Mouse (Mus musculus): Measurements from ENCODE around the gene Art4. TPM values are rescaled to one million over a fixed set of nuclear protein-coding genes. Genes with fewer than 3 reads are reported as not detected.

Art4 gene
- polyA plus RNA-seq (2014; fragmentation: Nextera tagmentation; extraction: Ambion mirVana) = 1.2 and 1.3 TPM in 2 replicates

DNA sequence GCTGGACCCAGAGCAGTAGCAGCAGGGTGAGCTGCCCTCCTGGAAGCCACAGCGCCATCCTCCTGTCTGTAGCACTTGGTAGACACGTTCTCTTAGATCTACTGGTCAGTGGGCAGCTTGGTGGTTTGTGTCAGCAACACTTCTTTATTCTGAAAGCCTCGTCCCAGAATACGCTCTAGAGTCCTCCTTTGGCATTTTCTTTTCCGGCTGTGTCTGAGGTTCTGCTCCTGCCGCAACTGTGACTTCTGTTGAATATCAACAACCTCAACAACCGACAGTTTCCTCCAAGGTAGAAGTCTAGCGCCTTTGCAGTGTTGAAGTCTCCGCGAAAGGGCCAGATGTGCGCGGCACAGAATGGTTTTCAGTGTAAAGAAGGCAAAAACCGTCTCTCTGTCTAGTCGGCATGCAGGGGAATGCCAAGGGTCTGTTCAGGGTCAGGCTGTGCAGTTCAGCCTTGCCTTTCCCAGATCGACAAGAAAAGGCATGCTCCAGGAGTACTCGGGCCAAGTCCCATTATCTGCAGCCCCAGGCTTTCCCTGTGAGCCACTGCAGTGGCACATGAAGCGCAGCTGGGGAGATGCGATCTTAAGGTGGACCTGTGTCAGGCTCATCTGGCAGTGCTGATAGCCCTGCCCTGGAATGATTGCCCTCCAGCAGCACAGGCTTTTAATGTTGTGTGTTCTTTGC is at the start of gene Art4:
TSS of gene Art4 (minus strand) at position 548 of the 687 bp plus-strand sequence.
- H3K9ac ChIP-seq (replicated peaks; ENCODE audit: low read length) = no peak within 1 kb of the TSS
- H3K4me2 ChIP-seq (ENCODE audit: low read depth, low read length) = no peak within 1 kb of the TSS
- no peak within 1 kb of the TSS for H3K4me3 ChIP-seq (ENCODE audit: low read depth, low read length)
- H3K27me3 ChIP-seq (ENCODE audit: control insufficient read depth, insufficient read depth, low read length) = no peaks in the 10 kb centered on the region
- no peaks in the 10 kb centered on the region for H3K36me3 ChIP-seq (replicated peaks; ENCODE audit: control insufficient read depth, insufficient read depth, low read depth, low read length)
- peak within 1 kb of the TSS; percentile 44; the same call in 1 of the 2 replicates for H3K27ac ChIP-seq (replicated peaks; ENCODE audit: low read depth, low read length)
- ATAC-seq (replicated peaks; ENCODE audit: insufficient number of reproducible peaks, low FRiP score, low TSS enrichment, low read depth) (0 out of 2 replicates have a peak, but pooled peaks have one; percentile 46), DNase-seq (ENCODE audit: low spot score) (peak; percentile 37)
- H3K9me3 ChIP-seq (replicated peaks; ENCODE audit: control insufficient read depth, low read length) = no peaks in the 10 kb centered on the region
- WGBS = 61% methylated on average over 18 of the region's 18 CpGs
- H3K4me1 ChIP-seq (ENCODE audit: control insufficient read depth, insufficient read depth, low read length) = peaks cover 2% of the 10 kb centered on the region; the same call in 1 of the 2 replicates

DNA sequence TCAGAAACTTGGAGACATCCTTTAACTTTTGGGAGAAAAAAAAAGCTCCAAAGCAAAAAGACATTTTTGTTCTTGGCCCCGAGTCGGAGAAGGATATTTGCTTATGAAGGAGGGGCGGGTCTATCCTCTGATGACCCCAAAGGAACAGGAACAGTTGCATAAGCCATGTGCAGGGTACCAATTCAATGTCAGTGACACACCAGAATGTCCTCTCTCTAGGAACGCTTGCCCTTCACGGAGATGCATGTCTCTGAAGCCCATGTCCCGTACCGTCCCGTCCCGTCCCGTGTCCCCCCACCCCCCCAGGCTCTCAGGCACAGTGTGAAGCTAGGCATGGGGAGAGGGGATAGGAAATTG is 49.4 kb upstream of the Art4 start:
- Histone ChIP-seq H3K27me3 (ENCODE audit: control insufficient read depth, insufficient read depth, low read length) (no peaks in the 10 kb centered on the region), H3K4me3 (ENCODE audit: low read depth, low read length) (no peak overlapping the region), H3K9ac (replicated peaks; ENCODE audit: low read length) (no peak overlapping the region), H3K27ac (replicated peaks; ENCODE audit: low read depth, low read length) (no peak overlapping the region), H3K4me2 (ENCODE audit: low read depth, low read length) (no peak overlapping the region), H3K4me1 (ENCODE audit: control insufficient read depth, insufficient read depth, low read length) (no peaks in the 10 kb centered on the region), H3K9me3 (replicated peaks; ENCODE audit: control insufficient read depth, low read length) (no peaks in the 10 kb centered on the region), H3K36me3 (replicated peaks; ENCODE audit: control insufficient read depth, insufficient read depth, low read depth, low read length) (no peaks in the 10 kb centered on the region)
- no peak for DNase-seq (ENCODE audit: low spot score)
- WGBS = 58% methylated on average over 10 of the region's 10 CpGs
- ATAC-seq (replicated peaks; ENCODE audit: insufficient number of reproducible peaks, low FRiP score, low TSS enrichment, low read depth) = no peak

DNA sequence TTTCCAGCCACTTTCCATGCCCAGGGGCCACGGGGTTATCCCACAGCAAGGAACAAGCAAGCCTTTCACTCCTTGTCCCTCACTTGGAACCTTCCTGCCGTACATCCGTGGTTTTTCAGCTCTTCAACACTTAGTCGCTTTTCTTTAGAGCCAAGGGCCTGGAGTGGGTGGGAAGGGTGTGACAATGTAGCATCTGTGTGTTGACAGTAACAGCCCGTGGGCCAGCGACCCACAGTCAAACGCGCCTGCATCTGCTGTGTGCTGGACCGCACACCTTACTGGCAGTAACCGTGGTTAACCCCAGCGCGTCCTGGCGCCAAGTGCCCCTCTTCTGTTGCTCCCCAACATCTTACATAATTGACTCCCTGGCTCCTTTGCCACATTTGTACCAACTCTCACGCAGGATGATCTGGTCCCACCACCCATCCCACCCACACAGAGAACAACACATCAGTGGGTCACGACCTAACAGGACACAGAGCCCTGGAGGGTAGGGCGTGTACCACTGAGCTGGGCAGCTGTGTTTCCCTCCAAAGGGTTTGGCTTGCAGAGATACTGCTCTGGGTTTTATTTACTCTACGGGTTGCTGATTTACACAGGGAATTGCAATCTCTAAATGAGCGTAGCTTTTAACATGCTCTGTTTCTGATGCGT is 48.9 kb upstream of the Art4 start:
- DNase-seq (ENCODE audit: low spot score) = no peak
- no peak overlapping the region for H3K27ac ChIP-seq (replicated peaks; ENCODE audit: low read depth, low read length)
- H3K9me3 ChIP-seq (replicated peaks; ENCODE audit: control insufficient read depth, low read length) = no peaks in the 10 kb centered on the region
- no peaks in the 10 kb centered on the region for H3K27me3 ChIP-seq (ENCODE audit: control insufficient read depth, insufficient read depth, low read length)
- no peak overlapping the region for H3K9ac ChIP-seq (replicated peaks; ENCODE audit: low read length)
- H3K4me1 ChIP-seq (ENCODE audit: control insufficient read depth, insufficient read depth, low read length) = no peaks in the 10 kb centered on the region
- no peak overlapping the region for H3K4me3 ChIP-seq (ENCODE audit: low read depth, low read length)
- H3K4me2 ChIP-seq (ENCODE audit: low read depth, low read length) = no peak overlapping the region
- H3K36me3 ChIP-seq (replicated peaks; ENCODE audit: control insufficient read depth, insufficient read depth, low read depth, low read length) = no peaks in the 10 kb centered on the region
- no peak for ATAC-seq (replicated peaks; ENCODE audit: insufficient number of reproducible peaks, low FRiP score, low TSS enrichment, low read depth)
- WGBS = 59% methylated on average over 19 of the region's 19 CpGs

DNA sequence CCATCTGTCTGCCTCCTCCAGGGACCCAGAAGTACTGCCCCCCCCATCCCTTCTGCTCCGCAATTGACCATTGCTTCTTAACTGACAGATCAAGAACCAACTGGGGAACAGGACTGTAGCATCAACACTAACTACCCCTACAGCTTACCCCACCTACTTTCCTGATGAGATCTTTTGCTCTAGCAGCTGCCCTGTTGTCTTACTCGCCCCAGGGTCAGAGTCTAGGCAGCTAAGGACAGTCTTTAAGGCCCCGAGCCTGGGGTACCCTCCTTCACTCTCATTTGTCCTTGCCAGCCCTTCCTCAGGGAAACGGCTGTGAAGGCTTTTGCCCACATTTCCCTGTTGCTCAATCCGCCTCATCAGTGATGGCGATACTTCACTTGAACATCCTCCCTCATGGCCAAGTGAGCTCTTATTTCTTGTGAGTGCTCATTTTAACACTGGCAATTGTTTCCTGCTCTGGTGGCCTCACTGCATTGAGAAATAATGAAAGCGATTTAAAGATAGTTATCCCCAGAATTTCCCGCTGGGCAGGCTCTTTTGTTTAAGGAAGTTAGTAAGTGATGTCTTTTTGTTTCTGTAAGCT is 46.4 kb upstream of the Art4 start:
- 63% methylated on average over 8 of the region's 8 CpGs for WGBS
- no peaks in the 10 kb centered on the region for H3K9me3 ChIP-seq (replicated peaks; ENCODE audit: control insufficient read depth, low read length)
- ATAC-seq (replicated peaks; ENCODE audit: insufficient number of reproducible peaks, low FRiP score, low TSS enrichment, low read depth) (no peak), DNase-seq (ENCODE audit: low spot score) (no peak)
- no peak overlapping the region for H3K4me2 ChIP-seq (ENCODE audit: low read depth, low read length)
- H3K4me1 ChIP-seq (ENCODE audit: control insufficient read depth, insufficient read depth, low read length) = no peaks in the 10 kb centered on the region
- no peak overlapping the region for H3K9ac ChIP-seq (replicated peaks; ENCODE audit: low read length)
- no peak overlapping the region for H3K27ac ChIP-seq (replicated peaks; ENCODE audit: low read depth, low read length)
- no peaks in the 10 kb centered on the region for H3K27me3 ChIP-seq (ENCODE audit: control insufficient read depth, insufficient read depth, low read length)
- no peaks in the 10 kb centered on the region for H3K36me3 ChIP-seq (replicated peaks; ENCODE audit: control insufficient read depth, insufficient read depth, low read depth, low read length)
- no peak overlapping the region for H3K4me3 ChIP-seq (ENCODE audit: low read depth, low read length)

DNA sequence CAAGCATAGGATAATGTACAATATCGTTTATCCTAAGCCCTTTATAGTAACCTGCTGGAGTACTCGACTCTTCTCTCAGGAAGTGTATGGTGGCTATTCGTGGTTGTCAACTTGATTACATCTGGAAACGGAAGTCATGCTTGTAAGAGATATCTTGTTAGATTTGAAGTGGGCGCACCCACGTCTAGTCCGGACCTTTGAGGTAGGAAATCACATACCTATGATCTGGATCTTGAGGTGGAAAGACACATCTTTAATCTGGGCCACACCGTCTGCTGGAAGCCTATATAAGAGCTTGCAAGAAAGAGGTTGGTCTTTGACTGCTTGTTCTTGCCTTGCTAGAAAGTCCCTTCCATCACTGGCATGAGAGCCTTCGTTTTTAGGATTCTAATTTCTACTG is 45.0 kb upstream of the Art4 start:
- 87% methylated on average over 9 of the region's 9 CpGs for WGBS
- no peaks in the 10 kb centered on the region for H3K4me1 ChIP-seq (ENCODE audit: control insufficient read depth, insufficient read depth, low read length)
- no peak overlapping the region for H3K9ac ChIP-seq (replicated peaks; ENCODE audit: low read length)
- no peak overlapping the region for H3K4me2 ChIP-seq (ENCODE audit: low read depth, low read length)
- no peaks in the 10 kb centered on the region for H3K27me3 ChIP-seq (ENCODE audit: control insufficient read depth, insufficient read depth, low read length)
- H3K27ac ChIP-seq (replicated peaks; ENCODE audit: low read depth, low read length) = no peak overlapping the region
- DNase-seq (ENCODE audit: low spot score) (no peak), ATAC-seq (replicated peaks; ENCODE audit: insufficient number of reproducible peaks, low FRiP score, low TSS enrichment, low read depth) (no peak)
- no peak overlapping the region for H3K4me3 ChIP-seq (ENCODE audit: low read depth, low read length)
- no peaks in the 10 kb centered on the region for H3K36me3 ChIP-seq (replicated peaks; ENCODE audit: control insufficient read depth, insufficient read depth, low read depth, low read length)
- H3K9me3 ChIP-seq (replicated peaks; ENCODE audit: control insufficient read depth, low read length) = no peaks in the 10 kb centered on the region

DNA sequence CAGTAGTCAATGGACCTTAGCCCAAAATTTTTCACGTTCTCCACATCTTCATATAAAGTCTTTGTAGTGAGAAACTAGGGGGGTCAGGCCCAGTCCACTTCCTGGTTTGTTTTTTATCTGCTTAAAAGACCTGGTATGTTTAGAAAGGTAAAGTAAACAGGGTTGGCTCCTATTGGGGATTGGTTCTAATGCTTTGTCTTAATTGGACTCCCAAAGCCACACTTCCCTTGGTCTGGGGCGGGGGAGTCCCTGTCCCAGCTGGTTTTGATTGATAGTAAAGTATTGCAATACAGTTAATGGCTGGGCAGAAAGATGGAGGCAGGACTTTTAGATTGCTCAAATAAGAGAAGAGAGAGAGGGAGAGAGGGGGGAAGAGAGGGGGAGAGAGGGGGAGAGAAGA is 43.5 kb upstream of the Art4 start:
- Histone ChIP-seq H3K9ac (replicated peaks; ENCODE audit: low read length) (no peak overlapping the region), H3K4me2 (ENCODE audit: low read depth, low read length) (no peak overlapping the region), H3K27ac (replicated peaks; ENCODE audit: low read depth, low read length) (no peak overlapping the region), H3K4me1 (ENCODE audit: control insufficient read depth, insufficient read depth, low read length) (no peaks in the 10 kb centered on the region), H3K36me3 (replicated peaks; ENCODE audit: control insufficient read depth, insufficient read depth, low read depth, low read length) (no peaks in the 10 kb centered on the region), H3K4me3 (ENCODE audit: low read depth, low read length) (no peak overlapping the region), H3K9me3 (replicated peaks; ENCODE audit: control insufficient read depth, low read length) (no peaks in the 10 kb centered on the region), H3K27me3 (ENCODE audit: control insufficient read depth, insufficient read depth, low read length) (no peaks in the 10 kb centered on the region)
- DNase-seq (ENCODE audit: low spot score) = no peak
- WGBS = 73% methylated on average over 2 of the region's 2 CpGs
- ATAC-seq (replicated peaks; ENCODE audit: insufficient number of reproducible peaks, low FRiP score, low TSS enrichment, low read depth) = no peak

DNA sequence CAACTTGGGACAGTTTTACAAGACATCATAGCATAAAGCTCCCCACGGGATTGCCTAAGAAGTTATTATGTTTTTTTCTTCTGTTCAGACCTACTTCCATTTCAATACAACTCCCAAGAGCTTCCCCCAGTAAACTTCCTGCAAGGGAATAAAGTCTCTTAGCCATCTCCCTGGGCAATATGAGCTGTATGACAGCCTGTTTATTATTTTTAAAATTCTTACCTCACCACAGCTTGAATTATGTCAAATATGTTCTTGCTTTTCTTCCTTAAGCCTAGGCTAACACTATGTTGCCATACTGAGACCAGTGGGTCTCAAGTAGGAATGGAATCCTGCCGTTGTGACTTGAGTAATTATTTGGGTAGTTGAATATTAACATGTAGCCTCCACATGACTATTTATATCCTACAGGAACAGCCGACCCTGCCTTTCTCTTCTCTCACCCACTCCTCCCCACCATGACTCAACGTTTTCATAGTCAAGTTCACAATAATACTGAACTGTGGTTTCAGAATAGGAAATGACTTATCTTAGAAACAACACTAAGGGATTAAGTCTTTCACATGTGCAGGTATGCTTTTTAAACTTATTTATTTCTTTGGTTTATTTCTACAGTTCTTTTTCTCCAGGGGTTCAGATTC is 43.0 kb upstream of the Art4 start:
- Histone ChIP-seq H3K9ac (replicated peaks; ENCODE audit: low read length) (no peak overlapping the region), H3K4me1 (ENCODE audit: control insufficient read depth, insufficient read depth, low read length) (no peaks in the 10 kb centered on the region), H3K36me3 (replicated peaks; ENCODE audit: control insufficient read depth, insufficient read depth, low read depth, low read length) (no peaks in the 10 kb centered on the region), H3K27me3 (ENCODE audit: control insufficient read depth, insufficient read depth, low read length) (no peaks in the 10 kb centered on the region), H3K9me3 (replicated peaks; ENCODE audit: control insufficient read depth, low read length) (no peaks in the 10 kb centered on the region), H3K4me3 (ENCODE audit: low read depth, low read length) (no peak overlapping the region), H3K27ac (replicated peaks; ENCODE audit: low read depth, low read length) (no peak overlapping the region), H3K4me2 (ENCODE audit: low read depth, low read length) (no peak overlapping the region)
- WGBS = 70% methylated on average over 4 of the region's 4 CpGs
- DNase-seq (ENCODE audit: low spot score) (no peak), ATAC-seq (replicated peaks; ENCODE audit: insufficient number of reproducible peaks, low FRiP score, low TSS enrichment, low read depth) (no peak)

DNA sequence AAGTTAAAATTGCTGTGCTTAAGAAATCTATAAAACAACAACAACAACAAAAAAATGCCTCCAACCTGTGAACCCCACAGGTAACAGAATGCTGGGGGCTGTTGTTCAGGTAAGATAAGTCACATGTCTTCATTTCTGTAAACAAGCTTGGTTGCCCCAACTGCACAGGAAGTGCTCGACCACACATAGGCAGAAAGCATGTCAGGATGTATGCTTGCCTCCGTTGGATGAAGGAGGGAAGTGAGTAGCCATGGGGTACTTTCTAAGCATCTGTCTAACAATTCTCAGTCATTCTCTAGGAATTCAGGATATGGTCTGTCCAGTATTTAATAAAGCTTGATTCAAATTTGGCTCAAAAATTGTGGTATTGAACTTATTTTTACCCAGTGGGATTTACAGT is 41.4 kb upstream of the Art4 start:
- 62% methylated on average over 2 of the region's 2 CpGs for WGBS
- DNase-seq (ENCODE audit: low spot score) (no peak), ATAC-seq (replicated peaks; ENCODE audit: insufficient number of reproducible peaks, low FRiP score, low TSS enrichment, low read depth) (no peak)
- H3K4me3 ChIP-seq (ENCODE audit: low read depth, low read length) = no peak overlapping the region
- H3K4me1 ChIP-seq (ENCODE audit: control insufficient read depth, insufficient read depth, low read length) = no peaks in the 10 kb centered on the region
- H3K4me2 ChIP-seq (ENCODE audit: low read depth, low read length) = no peak overlapping the region
- no peak overlapping the region for H3K9ac ChIP-seq (replicated peaks; ENCODE audit: low read length)
- no peaks in the 10 kb centered on the region for H3K27me3 ChIP-seq (ENCODE audit: control insufficient read depth, insufficient read depth, low read length)
- H3K9me3 ChIP-seq (replicated peaks; ENCODE audit: control insufficient read depth, low read length) = no peaks in the 10 kb centered on the region
- H3K36me3 ChIP-seq (replicated peaks; ENCODE audit: control insufficient read depth, insufficient read depth, low read depth, low read length) = no peaks in the 10 kb centered on the region
- no peak overlapping the region for H3K27ac ChIP-seq (replicated peaks; ENCODE audit: low read depth, low read length)
